Mouse (Mus musculus): ENCODE measurements around the gene Mpv17l.

Gene Mpv17l

GRCm38 (mm10) chr16:13890449-13890848, 12.5 kb upstream of the Mpv17l start:
- H3K9me3 ChIP-seq (ENCODE audit: low read length), result no peaks in the 10 kb centered on the region
- TF ChIP-seq NANOG (IDR thresholded peaks at IDR 0.05; ENCODE audit: borderline replicate concordance, low read length) (no peak), POU5F1 (IDR thresholded peaks at IDR 0.05; ENCODE audit: borderline replicate concordance, low read length) (no peak), CTCF (conservative IDR thresholded peaks at IDR 0.05; ENCODE audit: low read length) (no peak)
- no peaks in the 10 kb centered on the region for H3K27me3 ChIP-seq (ENCODE audit: insufficient read depth, low read length)
- no peaks in the 10 kb centered on the region for H3K4me1 ChIP-seq (replicated peaks; ENCODE audit: low read depth, low read length)
- H3K36me3 ChIP-seq (ENCODE audit: insufficient read depth, low read length), result no peaks in the 10 kb centered on the region
- no peak overlapping the region for H3K4me3 ChIP-seq (replicated peaks; ENCODE audit: low read length)

- Histone ChIP-seq H3K36me3 (ENCODE audit: insufficient read depth, low read length) (no peaks in the 10 kb centered on the region), H3K4me1 (replicated peaks; ENCODE audit: low read depth, low read length) (no peaks in the 10 kb centered on the region; the same call in 1 of the 2 replicates), H3K4me3 (replicated peaks; ENCODE audit: low read length) (no peak overlapping the region), H3K27me3 (ENCODE audit: insufficient read depth, low read length) (no peaks in the 10 kb centered on the region), H3K9me3 (ENCODE audit: low read length) (no peaks in the 10 kb centered on the region)
- no peak for TF ChIP-seq POU5F1 (IDR thresholded peaks at IDR 0.05; ENCODE audit: borderline replicate concordance, low read length)
- no peak for TF ChIP-seq CTCF (conservative IDR thresholded peaks at IDR 0.05; ENCODE audit: low read length)
- no peak for TF ChIP-seq NANOG (IDR thresholded peaks at IDR 0.05; ENCODE audit: borderline replicate concordance, low read length)
Measured at GRCm38 (mm10) chr16:13892850-13893249, 10.1 kb upstream of the Mpv17l start.

GRCm38 (mm10) chr16:13894097-13894496, 8.9 kb upstream of the Mpv17l start:
- Histone ChIP-seq H3K4me3 (replicated peaks; ENCODE audit: low read length) (no peak overlapping the region), H3K9me3 (ENCODE audit: low read length) (no peaks in the 10 kb centered on the region), H3K27me3 (ENCODE audit: insufficient read depth, low read length) (no peaks in the 10 kb centered on the region), H3K4me1 (replicated peaks; ENCODE audit: low read depth, low read length) (no peaks in the 10 kb centered on the region; the same call in 1 of the 2 replicates), H3K36me3 (ENCODE audit: insufficient read depth, low read length) (no peaks in the 10 kb centered on the region)
- no peak for TF ChIP-seq POU5F1 (IDR thresholded peaks at IDR 0.05; ENCODE audit: borderline replicate concordance, low read length)
- TF ChIP-seq CTCF (conservative IDR thresholded peaks at IDR 0.05; ENCODE audit: low read length), result no peak
- no peak for TF ChIP-seq NANOG (IDR thresholded peaks at IDR 0.05; ENCODE audit: borderline replicate concordance, low read length)

- no peaks in the 10 kb centered on the region for H3K27me3 ChIP-seq (ENCODE audit: insufficient read depth, low read length)
- H3K4me1 ChIP-seq (replicated peaks; ENCODE audit: low read depth, low read length), result no peaks in the 10 kb centered on the region; the same call in 1 of the 2 replicates
- no peak for TF ChIP-seq CTCF (conservative IDR thresholded peaks at IDR 0.05; ENCODE audit: low read length)
- TF ChIP-seq POU5F1 (IDR thresholded peaks at IDR 0.05; ENCODE audit: borderline replicate concordance, low read length), result no peak
- no peak for TF ChIP-seq NANOG (IDR thresholded peaks at IDR 0.05; ENCODE audit: borderline replicate concordance, low read length)
- no peaks in the 10 kb centered on the region for H3K36me3 ChIP-seq (ENCODE audit: insufficient read depth, low read length)
- no peak overlapping the region for H3K4me3 ChIP-seq (replicated peaks; ENCODE audit: low read length)
- H3K9me3 ChIP-seq (ENCODE audit: low read length), result no peaks in the 10 kb centered on the region
Measured at GRCm38 (mm10) chr16:13895740-13896139, 7.2 kb upstream of the Mpv17l start.

GRCm38 (mm10) chr16:13896357-13896756, 6.6 kb upstream of the Mpv17l start:
- H3K36me3 ChIP-seq (ENCODE audit: insufficient read depth, low read length), result no peaks in the 10 kb centered on the region
- H3K4me1 ChIP-seq (replicated peaks; ENCODE audit: low read depth, low read length), result peaks cover 6% of the 10 kb centered on the region
- H3K9me3 ChIP-seq (ENCODE audit: low read length), result no peaks in the 10 kb centered on the region
- H3K4me3 ChIP-seq (replicated peaks; ENCODE audit: low read length), result no peak overlapping the region
- no peak for TF ChIP-seq POU5F1 (IDR thresholded peaks at IDR 0.05; ENCODE audit: borderline replicate concordance, low read length)
- TF ChIP-seq CTCF (conservative IDR thresholded peaks at IDR 0.05; ENCODE audit: low read length), result no peak
- TF ChIP-seq NANOG (IDR thresholded peaks at IDR 0.05; ENCODE audit: borderline replicate concordance, low read length), result no peak
- no peaks in the 10 kb centered on the region for H3K27me3 ChIP-seq (ENCODE audit: insufficient read depth, low read length)

GRCm38 (mm10) chr16:13898981-13899380, 4.0 kb upstream of the Mpv17l start:
- peaks cover 21% of the 10 kb centered on the region for H3K4me1 ChIP-seq (replicated peaks; ENCODE audit: low read depth, low read length)
- TF ChIP-seq NANOG (IDR thresholded peaks at IDR 0.05; ENCODE audit: borderline replicate concordance, low read length), result no peak
- no peak for TF ChIP-seq POU5F1 (IDR thresholded peaks at IDR 0.05; ENCODE audit: borderline replicate concordance, low read length)
- TF ChIP-seq CTCF (conservative IDR thresholded peaks at IDR 0.05; ENCODE audit: low read length), result no peak
- H3K4me3 ChIP-seq (replicated peaks; ENCODE audit: low read length), result no peak overlapping the region
- H3K27me3 ChIP-seq (ENCODE audit: insufficient read depth, low read length), result no peaks in the 10 kb centered on the region
- no peaks in the 10 kb centered on the region for H3K9me3 ChIP-seq (ENCODE audit: low read length)
- H3K36me3 ChIP-seq (ENCODE audit: insufficient read depth, low read length), result no peaks in the 10 kb centered on the region

GRCm38 (mm10) chr16:13902397-13902831, 547 bp upstream of the Mpv17l start:
- no peaks in the 10 kb centered on the region for H3K9me3 ChIP-seq (ENCODE audit: low read length)
- peaks cover 8% of the 10 kb centered on the region for H3K36me3 ChIP-seq (ENCODE audit: insufficient read depth, low read length)
- peak overlapping the region; percentile 99 for H3K4me3 ChIP-seq (replicated peaks; ENCODE audit: low read length)
- no peak for TF ChIP-seq NANOG (IDR thresholded peaks at IDR 0.05; ENCODE audit: borderline replicate concordance, low read length)
- TF ChIP-seq CTCF (conservative IDR thresholded peaks at IDR 0.05; ENCODE audit: low read length), result no peak
- no peak for TF ChIP-seq POU5F1 (IDR thresholded peaks at IDR 0.05; ENCODE audit: borderline replicate concordance, low read length)
- H3K27me3 ChIP-seq (ENCODE audit: insufficient read depth, low read length), result no peaks in the 10 kb centered on the region
- H3K4me1 ChIP-seq (replicated peaks; ENCODE audit: low read depth, low read length), result peaks cover 27% of the 10 kb centered on the region

- no peaks in the 10 kb centered on the region for H3K27me3 ChIP-seq (ENCODE audit: insufficient read depth, low read length)
- peaks cover 27% of the 10 kb centered on the region for H3K4me1 ChIP-seq (replicated peaks; ENCODE audit: low read depth, low read length)
- no peak for TF ChIP-seq POU5F1 (IDR thresholded peaks at IDR 0.05; ENCODE audit: borderline replicate concordance, low read length)
- TF ChIP-seq CTCF (conservative IDR thresholded peaks at IDR 0.05; ENCODE audit: low read length), result peak; percentile 55
- H3K36me3 ChIP-seq (ENCODE audit: insufficient read depth, low read length), result peaks cover 8% of the 10 kb centered on the region
- peak overlapping the region; percentile 99 for H3K4me3 ChIP-seq (replicated peaks; ENCODE audit: low read length)
- H3K9me3 ChIP-seq (ENCODE audit: low read length), result no peaks in the 10 kb centered on the region
Measured at GRCm38 (mm10) chr16:13903488-13903887, 527 bp downstream of the Mpv17l start.

GRCm38 (mm10) chr16:13907297-13907696, 4.3 kb downstream of the Mpv17l start:
- TF ChIP-seq POU5F1 (IDR thresholded peaks at IDR 0.05; ENCODE audit: borderline replicate concordance, low read length), result no peak
- no peak for TF ChIP-seq CTCF (conservative IDR thresholded peaks at IDR 0.05; ENCODE audit: low read length)
- TF ChIP-seq NANOG (IDR thresholded peaks at IDR 0.05; ENCODE audit: borderline replicate concordance, low read length), result no peak
- H3K27me3 ChIP-seq (ENCODE audit: insufficient read depth, low read length), result no peaks in the 10 kb centered on the region
- no peaks in the 10 kb centered on the region for H3K9me3 ChIP-seq (ENCODE audit: low read length)
- peaks cover 12% of the 10 kb centered on the region for H3K4me1 ChIP-seq (replicated peaks; ENCODE audit: low read depth, low read length)
- H3K4me3 ChIP-seq (replicated peaks; ENCODE audit: low read length), result no peak overlapping the region
- H3K36me3 ChIP-seq (ENCODE audit: insufficient read depth, low read length), result peaks cover 8% of the 10 kb centered on the region
